Mouse (Mus musculus) heart, postnatal 0 days (tissue): Measurements from ENCODE around the gene Cnot1.

Experiments used
- CTCF ChIP-seq: IDR thresholded peaks from 2 replicates; pipeline ENCODE4 v1.5.1; 2016; ENCODE audit warnings: antibody characterized with exemption, control low read depth, low read depth
- EP300 ChIP-seq: IDR thresholded peaks from 2 replicates; pipeline ENCODE4 v1.6.1; 2016; ENCODE audit warnings: antibody characterized with exemption, low read depth

DNA sequence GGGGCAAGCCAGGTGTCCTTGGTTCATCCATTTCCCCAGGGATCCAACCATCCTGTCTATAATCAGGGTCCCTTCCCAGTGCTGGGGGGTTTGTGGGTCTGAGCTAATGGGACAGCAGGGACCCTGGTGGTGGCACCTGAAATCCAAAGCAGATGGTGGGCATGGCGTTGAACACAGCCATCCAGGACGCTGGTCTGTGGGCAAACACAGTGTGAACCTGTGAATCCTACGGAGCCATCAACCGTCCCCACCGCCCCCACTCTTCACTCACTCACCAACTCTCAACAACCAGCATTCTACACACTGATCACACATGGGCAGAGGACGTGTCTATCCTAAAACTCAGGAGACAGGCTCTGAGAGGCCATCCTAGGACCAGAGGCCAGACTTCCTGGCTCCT is 36.7 kb upstream of the Cnot1 start:
- TF ChIP-seq CTCF: no peak
- TF ChIP-seq EP300: no peak
